Mouse (Mus musculus) kidney, embryonic 14.5 days (tissue): ENCODE results near the gene Fam43a. TPM values are rescaled to one million over a fixed set of nuclear protein-coding genes. Genes with fewer than 3 reads are reported as not detected.
A peak's percentile ranks its signal among the peaks of the same experiment; 100 is the strongest.

Experiments
- ATAC-seq: fragments of 200-750 bp; cut with Nextera tagmentation; 2 replicates; pipeline ENCODE4 v1.8.0; 2017; ENCODE audit warnings: moderate number of reproducible peaks, mild to moderate bottlenecking, moderate TSS enrichment, moderate library complexity; ENCODE audit not compliant: low FRiP score, low TSS enrichment
- H3K27ac ChIP-seq: fragments of 300-500 bp; sonication (generic); 2 replicates; pipeline ENCODE4 v1.5.1; 2014; ENCODE audit warnings: low read depth, mild to moderate bottlenecking, low read length, moderate library complexity, mixed read lengths
- H3K27me3 ChIP-seq: fragments of 300-500 bp; sonication (generic); 2 replicates; pipeline ENCODE4 v1.6.1; 2014; ENCODE audit warnings: mild to moderate bottlenecking, low read length; ENCODE audit not compliant: control insufficient read depth, insufficient read depth
- H3K36me3 ChIP-seq: fragments of 300-500 bp; sonication (generic); 2 replicates; pipeline ENCODE4 v1.6.1; 2014; ENCODE audit warnings: low read length, mixed read lengths; ENCODE audit not compliant: control insufficient read depth, insufficient read depth
- H3K4me1 ChIP-seq: fragments of 300-500 bp; sonication (generic); 2 replicates; pipeline ENCODE4 v1.6.1; 2014; ENCODE audit warnings: low read length, mixed read lengths; ENCODE audit not compliant: control insufficient read depth, insufficient read depth
- H3K4me2 ChIP-seq: fragments of 300-500 bp; sonication (generic); replicated peaks from 2 replicates; pipeline ENCODE4 v1.6.1; 2014; ENCODE audit warnings: low read depth, mild to moderate bottlenecking, low read length
- H3K4me3 ChIP-seq: fragments of 300-500 bp; sonication (generic); 2 replicates; pipeline ENCODE4 v1.5.1; 2014; ENCODE audit warnings: mild to moderate bottlenecking, low read length
- H3K9ac ChIP-seq: fragments of 300-500 bp; sonication (generic); 2 replicates; pipeline ENCODE4 v1.6.1; 2014; ENCODE audit warnings: low read depth, mild to moderate bottlenecking, low read length, moderate library complexity
- H3K9me3 ChIP-seq: fragments of 300-500 bp; sonication (generic); 2 replicates; pipeline ENCODE4 v1.6.1; 2016; ENCODE audit warnings: low read length; ENCODE audit not compliant: control insufficient read depth
- WGBS: fragments of 180-500 bp; shearing (Covaris S2); extraction: QIAGEN DNeasy Blood & Tissue Kit; methylation state at CpG from one replicate; pipeline ENCODE4 v1.1.7; 2014; 5-methylcytosine and 5-hydroxymethylcytosine counted together
- polyA plus RNA-seq: library from polyadenylated mRNA; unstranded; fragments of >200 nt; fragmentation: Nextera tagmentation; extraction: Ambion mirVana; gene quantifications from 2 replicates; pipeline ENCODE4 v1.2.1, GENCODE M21; 2014

Gene Fam43a
- polyA plus RNA-seq, 1 experiment from 2014 or later: 9.2 TPM

DNA sequence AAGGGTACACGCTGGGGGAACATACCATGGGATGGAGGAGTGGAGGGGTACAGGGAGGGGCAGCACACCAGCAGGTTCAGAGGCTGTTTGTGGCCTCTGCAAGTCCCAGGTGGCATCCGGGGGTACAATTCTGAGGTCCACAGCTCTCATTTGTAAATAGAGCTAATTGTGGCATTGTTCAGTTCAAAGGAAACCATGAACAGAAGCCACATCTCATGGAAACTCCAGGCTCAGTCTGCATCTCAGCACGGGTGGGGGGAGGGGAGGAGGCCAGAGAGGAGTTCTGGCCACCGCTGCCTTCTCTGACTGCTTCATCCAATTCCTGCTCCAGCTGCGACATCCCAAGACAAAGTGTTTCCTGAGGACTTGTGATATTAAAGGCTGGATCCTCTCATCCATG, 14.6 kb downstream of the Fam43a start:
- no peak for ATAC-seq
- no peak overlapping the region for H3K9ac ChIP-seq
- no peak overlapping the region for H3K27ac ChIP-seq
- H3K4me1 ChIP-seq: no peaks in the 10 kb centered on the region
- H3K36me3 ChIP-seq: no peaks in the 10 kb centered on the region
- H3K4me3 ChIP-seq: no peak overlapping the region
- H3K27me3 ChIP-seq: no peaks in the 10 kb centered on the region
- H3K4me2 ChIP-seq: no peak overlapping the region
- 19% methylated on average over 5 of the region's 5 CpGs for WGBS
- H3K9me3 ChIP-seq: no peaks in the 10 kb centered on the region

DNA sequence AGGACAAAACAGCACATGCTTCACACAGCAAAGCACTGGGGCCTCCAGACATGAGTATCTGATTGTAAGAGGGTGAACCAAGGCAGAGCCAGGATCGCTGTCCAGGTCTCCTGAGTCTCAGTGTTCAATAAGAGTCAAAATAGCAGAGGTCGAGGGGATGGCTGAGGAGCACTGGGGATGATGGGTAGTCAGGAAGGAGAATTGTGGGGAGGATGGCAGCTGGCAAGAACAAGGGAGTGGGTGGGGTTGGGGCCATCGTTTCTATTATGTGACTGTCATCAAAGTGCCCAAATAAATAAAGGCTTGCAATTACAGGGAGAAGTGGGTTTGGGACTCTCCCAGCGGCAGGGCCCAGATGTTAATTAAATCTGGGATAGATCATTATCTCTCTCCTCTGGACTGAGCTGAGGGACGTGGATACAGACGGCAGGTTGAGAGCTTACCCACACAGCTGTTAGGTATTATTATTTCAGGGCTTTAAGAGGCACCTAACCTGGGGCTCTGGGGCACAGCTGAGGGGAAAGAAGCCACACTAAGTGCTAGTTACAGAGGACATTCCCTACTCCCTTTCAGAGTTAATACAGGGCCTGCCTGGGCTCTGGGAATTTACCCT, 15.3 kb downstream of the Fam43a start:
- H3K27ac ChIP-seq: no peak overlapping the region
- H3K4me1 ChIP-seq: no peaks in the 10 kb centered on the region
- H3K9me3 ChIP-seq: no peaks in the 10 kb centered on the region
- no peak for ATAC-seq
- no peak overlapping the region for H3K4me2 ChIP-seq
- no peak overlapping the region for H3K4me3 ChIP-seq
- H3K36me3 ChIP-seq: no peaks in the 10 kb centered on the region
- no peaks in the 10 kb centered on the region for H3K27me3 ChIP-seq
- no peak overlapping the region for H3K9ac ChIP-seq
- WGBS: 18% methylated on average over 6 of the region's 6 CpGs

DNA sequence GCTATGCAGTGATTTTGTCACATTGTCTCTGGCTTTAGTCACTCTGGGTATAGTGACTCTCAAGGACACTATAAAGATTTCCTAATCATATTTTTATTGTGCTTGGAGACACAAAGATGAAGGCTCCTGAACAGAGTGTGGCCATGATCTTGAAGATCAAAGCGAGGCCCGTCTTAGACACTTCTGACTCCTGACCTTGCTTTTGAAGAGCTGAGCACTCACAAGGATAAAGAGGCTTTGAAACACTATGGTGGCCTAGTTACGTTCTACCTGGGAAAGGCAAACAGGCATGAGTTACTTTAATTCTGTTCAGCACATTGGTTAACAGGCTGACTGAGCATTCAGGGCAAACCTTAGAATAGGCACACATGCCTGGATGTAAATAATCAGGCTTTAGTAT, 16.8 kb downstream of the Fam43a start:
- ATAC-seq: no peak
- H3K27ac ChIP-seq: no peak overlapping the region
- no peaks in the 10 kb centered on the region for H3K36me3 ChIP-seq
- H3K4me2 ChIP-seq: no peak overlapping the region
- H3K9ac ChIP-seq: no peak overlapping the region
- H3K9me3 ChIP-seq: no peaks in the 10 kb centered on the region
- no peaks in the 10 kb centered on the region for H3K4me1 ChIP-seq
- H3K27me3 ChIP-seq: no peaks in the 10 kb centered on the region
- 84% methylated on average over 3 of the region's 3 CpGs for WGBS
- H3K4me3 ChIP-seq: no peak overlapping the region

DNA sequence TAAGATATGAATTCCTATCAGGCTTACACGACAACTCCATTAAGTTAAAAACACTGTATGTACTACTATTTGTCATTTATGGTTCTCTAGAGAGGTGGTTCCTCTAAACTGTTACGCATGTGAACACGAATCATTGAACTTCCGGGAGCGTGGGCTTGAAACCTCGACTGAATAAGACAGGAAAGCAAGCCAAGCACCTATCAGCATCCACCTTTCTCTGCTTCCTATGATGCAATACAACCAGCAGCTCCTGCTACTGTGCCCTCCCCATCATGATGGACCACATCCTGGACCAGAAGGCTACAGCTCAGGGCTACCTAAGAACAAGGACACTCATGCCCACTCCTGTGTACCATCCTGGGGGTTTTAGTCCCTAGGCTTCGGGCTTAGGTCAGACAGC, 24.1 kb downstream of the Fam43a start:
- Histone ChIP-seq H3K4me2 (no peak overlapping the region), H3K27me3 (no peaks in the 10 kb centered on the region), H3K36me3 (no peaks in the 10 kb centered on the region), H3K4me1 (no peaks in the 10 kb centered on the region), H3K27ac (no peak overlapping the region), H3K9me3 (no peaks in the 10 kb centered on the region), H3K9ac (no peak overlapping the region), H3K4me3 (no peak overlapping the region)
- 75% methylated on average over 7 of the region's 7 CpGs for WGBS
- no peak for ATAC-seq

DNA sequence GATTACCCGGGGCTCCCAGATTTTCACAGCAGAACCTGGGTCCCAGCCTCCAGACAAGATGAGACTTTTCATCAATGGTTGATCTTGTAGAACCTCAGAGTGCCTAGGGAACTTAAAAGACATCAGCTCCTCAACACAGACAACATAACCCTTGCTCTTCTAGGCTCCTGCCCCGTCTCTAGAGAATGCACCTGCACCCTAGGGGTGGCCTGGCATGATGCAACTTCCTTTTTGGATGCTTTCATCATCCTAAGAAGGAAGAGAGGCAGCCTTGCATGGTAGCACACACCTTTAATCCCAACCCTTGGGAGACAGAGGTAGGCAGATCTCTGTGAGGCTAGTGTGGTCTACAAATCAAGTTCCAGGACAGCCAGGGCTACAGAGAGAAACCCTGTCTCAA, 25.1 kb downstream of the Fam43a start:
- no peak for ATAC-seq
- H3K4me3 ChIP-seq: no peak overlapping the region
- no peak overlapping the region for H3K9ac ChIP-seq
- H3K4me1 ChIP-seq: no peaks in the 10 kb centered on the region
- H3K9me3 ChIP-seq: no peaks in the 10 kb centered on the region
- H3K36me3 ChIP-seq: no peaks in the 10 kb centered on the region
- H3K4me2 ChIP-seq: no peak overlapping the region
- H3K27me3 ChIP-seq: no peaks in the 10 kb centered on the region
- H3K27ac ChIP-seq: no peak overlapping the region
- WGBS: 77% methylated on average over 2 of the region's 2 CpGs

DNA sequence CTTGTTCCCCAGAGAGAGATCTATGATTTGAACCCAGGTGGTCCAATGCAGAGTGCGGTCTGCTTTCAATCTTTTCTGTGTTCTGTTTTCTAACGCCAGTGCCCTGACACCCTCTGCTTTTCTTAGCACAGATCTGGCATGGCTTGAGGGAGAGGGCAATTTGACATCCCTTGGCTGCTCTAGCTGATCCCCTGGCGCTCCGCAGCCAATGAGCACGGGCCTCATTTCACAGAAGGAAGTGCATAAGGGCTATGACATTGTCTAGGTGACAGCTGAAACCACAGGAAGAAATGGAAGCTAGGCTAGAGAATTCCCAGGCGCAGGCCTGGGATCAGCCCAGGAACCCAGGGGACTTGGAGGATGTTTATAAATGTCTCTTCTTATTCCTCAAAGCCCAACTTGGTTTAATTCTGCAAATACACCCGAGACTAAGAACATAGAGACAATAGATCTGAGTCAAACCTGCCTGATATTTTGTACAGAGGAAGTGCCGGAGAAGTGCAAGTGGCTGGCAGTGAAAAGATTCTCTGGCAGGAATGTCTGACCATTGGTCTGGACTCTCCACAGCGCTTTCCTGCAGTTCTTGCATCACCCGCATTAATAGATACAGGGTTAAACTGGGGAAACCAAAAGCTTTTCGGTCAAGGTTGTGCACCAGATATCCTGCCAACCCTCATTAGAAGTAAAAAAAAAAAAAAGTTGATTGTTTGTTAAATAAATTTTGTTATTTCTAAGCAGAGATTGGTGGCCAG, 28.2 kb downstream of the Fam43a start:
- H3K27ac ChIP-seq: no peak overlapping the region
- H3K9me3 ChIP-seq: no peaks in the 10 kb centered on the region
- H3K27me3 ChIP-seq: no peaks in the 10 kb centered on the region
- H3K36me3 ChIP-seq: no peaks in the 10 kb centered on the region
- 76% methylated on average over 11 of the region's 11 CpGs for WGBS
- no peak overlapping the region for H3K4me3 ChIP-seq
- ATAC-seq: no peak
- H3K4me2 ChIP-seq: no peak overlapping the region
- no peak overlapping the region for H3K9ac ChIP-seq
- H3K4me1 ChIP-seq: no peaks in the 10 kb centered on the region

DNA sequence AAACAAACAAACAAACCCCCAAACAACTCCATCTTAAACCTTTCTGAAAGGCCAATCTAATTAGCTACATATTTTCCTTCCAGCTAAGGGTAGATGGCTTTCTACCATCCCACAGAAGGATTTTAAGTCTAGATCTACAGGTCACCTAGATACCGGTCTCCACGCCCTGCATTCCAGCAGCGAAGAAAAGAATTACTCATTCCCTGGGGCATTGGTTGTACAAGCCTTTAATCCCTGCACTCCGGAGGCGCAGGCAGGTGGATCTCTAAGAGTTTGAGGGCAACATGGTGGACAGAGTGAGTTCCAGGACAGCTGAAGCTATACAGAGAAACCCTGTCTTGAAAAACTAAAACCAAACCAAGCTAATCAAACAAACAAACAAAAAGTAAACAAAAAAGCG, 28.9 kb downstream of the Fam43a start:
- no peak overlapping the region for H3K4me2 ChIP-seq
- H3K9me3 ChIP-seq: no peaks in the 10 kb centered on the region
- H3K36me3 ChIP-seq: no peaks in the 10 kb centered on the region
- H3K4me3 ChIP-seq: no peak overlapping the region
- no peaks in the 10 kb centered on the region for H3K4me1 ChIP-seq
- ATAC-seq: no peak
- no peak overlapping the region for H3K9ac ChIP-seq
- no peak overlapping the region for H3K27ac ChIP-seq
- H3K27me3 ChIP-seq: no peaks in the 10 kb centered on the region
- WGBS: 63% methylated on average over 6 of the region's 6 CpGs

DNA sequence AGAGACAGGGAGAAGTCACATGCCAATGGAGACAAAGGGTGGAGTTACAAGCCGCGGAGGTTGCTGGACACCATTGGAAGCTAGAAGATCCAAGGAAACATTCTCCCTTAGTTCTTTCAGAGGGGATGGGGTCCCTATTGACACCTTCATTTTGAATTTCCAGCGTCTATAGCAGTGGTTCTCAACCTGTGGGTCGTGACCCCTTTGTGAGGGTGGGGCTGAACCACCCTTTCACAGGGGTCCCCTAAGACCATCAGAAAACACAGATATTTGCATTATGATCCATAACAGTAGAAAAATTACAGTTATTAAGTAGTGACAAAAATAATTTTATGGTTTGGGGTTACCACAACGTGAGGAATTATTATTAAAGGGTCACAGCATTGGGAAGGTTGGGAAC, 30.0 kb downstream of the Fam43a start:
- no peak overlapping the region for H3K9ac ChIP-seq
- no peaks in the 10 kb centered on the region for H3K4me1 ChIP-seq
- no peaks in the 10 kb centered on the region for H3K9me3 ChIP-seq
- H3K27me3 ChIP-seq: no peaks in the 10 kb centered on the region
- WGBS: 89% methylated on average over 5 of the region's 5 CpGs
- no peaks in the 10 kb centered on the region for H3K36me3 ChIP-seq
- H3K4me3 ChIP-seq: no peak overlapping the region
- no peak for ATAC-seq
- no peak overlapping the region for H3K4me2 ChIP-seq
- H3K27ac ChIP-seq: no peak overlapping the region

DNA sequence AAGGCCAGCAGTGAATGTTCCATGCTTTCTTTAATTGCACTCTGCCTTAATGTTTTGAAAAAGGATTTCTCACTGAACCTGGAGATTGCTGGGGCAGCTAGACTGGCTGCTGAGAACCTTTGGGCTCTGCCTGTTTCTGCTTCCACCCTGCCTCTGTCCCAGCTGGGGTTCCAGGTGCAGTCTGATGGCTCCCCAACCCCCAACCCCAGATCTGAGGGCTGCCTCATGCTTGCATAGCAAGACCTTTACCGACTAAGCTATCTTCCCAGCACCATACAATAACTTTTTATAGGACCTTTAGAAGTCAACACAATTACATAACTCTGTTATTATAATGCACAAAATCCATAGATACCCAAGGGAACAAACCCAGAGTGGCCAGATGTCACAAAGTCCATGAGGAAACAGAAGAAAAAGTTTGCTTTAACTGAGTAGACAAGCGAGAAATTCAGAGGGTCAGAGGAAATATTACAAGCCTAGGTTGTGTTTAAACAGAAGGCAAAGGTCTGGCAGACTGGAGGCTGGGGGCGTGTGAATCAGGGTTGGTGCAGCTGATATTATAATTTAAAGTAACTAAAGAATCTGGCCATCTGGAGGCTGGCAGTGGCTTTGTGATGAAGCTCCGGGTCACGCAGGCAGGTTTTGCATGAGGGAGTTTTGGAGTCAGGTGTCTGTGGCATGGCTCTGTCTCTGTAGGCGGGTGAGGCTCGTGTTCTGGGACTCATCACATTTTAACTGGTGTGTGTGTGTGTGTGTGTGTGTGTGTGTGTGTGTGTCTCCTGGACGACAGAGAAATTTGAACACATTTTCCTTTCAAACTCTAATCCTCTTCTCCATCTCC, 34.6 kb downstream of the Fam43a start:
- no peak overlapping the region for H3K4me3 ChIP-seq
- H3K9me3 ChIP-seq: no peaks in the 10 kb centered on the region
- no peaks in the 10 kb centered on the region for H3K36me3 ChIP-seq
- no peaks in the 10 kb centered on the region for H3K27me3 ChIP-seq
- H3K4me2 ChIP-seq: no peak overlapping the region
- peak; percentile 91 for ATAC-seq
- 0 out of 2 replicates have a peak overlapping the region, but pooled peaks have one; percentile 30 for H3K27ac ChIP-seq
- WGBS: 45% methylated on average over 8 of the region's 8 CpGs
- no peak overlapping the region for H3K9ac ChIP-seq
- no peaks in the 10 kb centered on the region for H3K4me1 ChIP-seq
